Mouse (Mus musculus) neutrophil, adult 65 days (primary cell): ENCODE measurements around the gene Scamp5. TPM values are rescaled to one million over a fixed set of nuclear protein-coding genes. Genes with fewer than 3 reads are reported as not detected.

Experiments
- total RNA-seq: library from RNA; stranded (reverse); gene quantifications from 2 replicates; pipeline ENCODE4 v1.2.4, GENCODE M21; 2023

Scamp5 gene
- 0.34 and 0.35 TPM in 2 replicates for total RNA-seq

DNA sequence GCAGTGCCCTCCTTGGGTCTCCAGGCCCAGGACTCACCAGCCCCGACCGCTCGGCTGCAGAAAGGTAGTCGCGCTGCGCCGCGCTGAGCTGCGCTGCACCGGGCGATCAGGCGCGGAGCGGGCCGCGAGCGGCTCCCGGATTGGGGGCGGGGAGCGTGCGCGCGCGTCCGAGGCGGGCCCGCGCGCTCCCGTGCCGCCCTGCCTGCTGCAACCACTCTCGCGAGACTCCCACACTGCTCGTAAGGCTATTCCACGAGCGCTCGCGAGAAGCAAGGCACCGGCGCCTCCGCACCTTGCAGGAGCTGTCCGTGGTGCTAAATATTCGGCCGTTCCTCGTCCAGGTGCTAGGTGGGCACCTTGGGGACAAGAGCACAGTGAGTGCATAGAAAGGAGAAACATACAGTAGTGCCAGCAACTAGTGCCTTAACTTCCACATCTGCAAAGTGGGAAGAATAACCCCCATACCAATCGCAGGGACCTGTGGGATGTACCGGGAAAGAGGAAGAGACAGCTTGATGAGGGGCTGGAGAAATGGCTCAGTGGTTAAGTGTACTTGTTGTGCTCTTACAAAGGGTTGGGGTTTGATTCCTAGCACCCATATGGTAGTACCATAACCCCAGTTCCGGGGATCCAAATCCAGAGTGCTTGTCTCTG, at the start of gene Scamp5:
TSS of gene Scamp5 (minus strand) at position 165 of the 654 bp plus-strand sequence.

DNA sequence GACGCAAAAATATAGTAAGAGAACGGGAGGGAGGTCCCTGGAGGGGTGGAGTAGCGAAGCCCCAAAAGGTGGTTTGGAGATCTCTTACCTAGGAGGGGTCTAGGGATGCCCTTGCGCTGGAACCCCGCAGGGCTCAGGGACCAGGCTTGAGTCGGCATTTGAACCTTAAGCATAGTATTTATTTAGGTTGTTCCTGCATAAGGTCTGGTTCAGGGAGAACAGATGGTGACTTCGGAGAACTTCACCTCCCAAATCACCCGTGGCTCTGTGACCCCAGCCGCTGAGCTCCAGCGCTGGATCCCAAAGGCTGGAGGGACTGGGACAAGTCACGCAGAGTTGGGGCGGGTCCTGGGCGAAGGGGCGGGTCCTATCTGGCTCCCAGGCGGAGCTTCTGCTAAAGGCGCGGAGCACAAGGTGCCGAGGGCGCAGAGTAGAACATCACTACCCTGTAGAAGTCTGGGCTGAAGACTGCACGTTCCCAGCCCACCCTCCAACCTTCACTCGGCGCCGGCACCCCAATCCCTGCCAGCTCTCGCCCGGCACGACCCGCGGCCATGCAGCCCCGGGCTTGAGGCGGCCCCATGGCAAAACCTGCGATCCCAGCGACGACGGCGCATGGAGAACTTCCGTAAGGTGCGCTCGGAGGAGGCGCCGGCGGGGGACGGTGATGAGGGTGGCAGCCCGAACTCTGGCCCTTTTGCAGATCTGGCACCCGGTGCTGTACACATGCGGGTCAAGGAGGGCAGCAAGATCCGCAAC, 35.9 kb upstream of the Scamp5 start, which contains the start of gene Rpp25:
TSS of gene Rpp25 (plus strand) at position 405 of the 759 bp plus-strand sequence.

DNA sequence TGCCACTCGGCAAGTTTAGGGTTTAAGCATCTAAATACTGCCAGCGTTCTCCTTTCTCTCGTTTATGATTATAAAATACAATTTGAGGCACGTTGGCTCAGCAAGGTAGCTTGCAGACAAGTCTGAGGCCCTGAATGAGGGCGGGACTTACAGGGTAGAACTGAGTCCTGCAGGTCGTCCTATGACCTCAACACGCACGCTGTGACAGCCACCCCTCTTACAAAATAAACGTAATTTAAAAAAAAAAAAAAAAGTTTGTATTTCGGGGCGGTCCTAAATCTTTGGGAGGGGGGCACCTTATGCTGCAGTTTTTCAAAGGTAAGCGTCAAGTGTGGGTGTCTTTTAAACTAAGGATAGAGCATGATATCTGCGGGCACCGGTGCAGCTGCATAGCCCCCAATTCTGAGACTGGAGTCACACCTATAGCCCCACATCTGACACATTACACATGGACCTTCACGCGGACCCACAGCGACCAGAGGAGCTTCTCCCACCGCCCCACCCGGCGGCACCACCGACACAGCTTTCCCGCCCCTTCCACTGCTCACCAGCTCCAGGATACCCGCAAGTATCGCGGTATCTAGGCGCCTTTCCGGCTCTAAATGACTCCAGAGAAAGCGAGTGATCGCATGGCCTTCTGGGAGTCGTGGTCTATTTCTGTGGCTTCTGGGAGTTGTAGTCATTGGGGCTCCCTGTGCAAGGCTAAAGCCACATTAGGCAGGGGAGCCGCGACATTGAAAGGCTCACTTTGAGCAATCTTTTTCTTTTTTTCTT, 28.2 kb downstream of the Scamp5 start, which contains the start of gene Ppcdc:
TSS of gene Ppcdc (minus strand) at position 603 of the 774 bp plus-strand sequence.

Other genes with a start within 250 kb of the Scamp5 start
- not detected in 2 replicates for gene Trcg1, start 231.5 kb downstream of the Scamp5 start, total RNA-seq
- 111 and 133 TPM in 2 replicates for gene 1700017B05Rik, start 205.4 kb downstream of the Scamp5 start, total RNA-seq
- 27.3 and 40.8 TPM in 2 replicates for gene Ppcdc, start 27.9 kb downstream of the Scamp5 start, total RNA-seq
- gene Rpp25, start 36.0 kb upstream of the Scamp5 start, total RNA-seq = not detected in 2 replicates
- gene Cox5a, start 53.2 kb upstream of the Scamp5 start, total RNA-seq = 102 and 107 TPM in 2 replicates
- gene Fam219b, start 69.5 kb upstream of the Scamp5 start, total RNA-seq = 7.1 and 10.2 TPM in 2 replicates
- 6.6 and 10.1 TPM in 2 replicates for gene Mpi, start 84.7 kb upstream of the Scamp5 start, total RNA-seq
- 192 and 234 TPM in 2 replicates for gene Scamp2, start 92.9 kb upstream of the Scamp5 start, total RNA-seq
- gene Ulk3, start 121.4 kb upstream of the Scamp5 start, total RNA-seq = 28.6 and 35.8 TPM in 2 replicates
- gene Cplx3, start 138.2 kb upstream of the Scamp5 start, total RNA-seq = not detected in 2 replicates
- not detected in 2 replicates for gene Lman1l, start 152.7 kb upstream of the Scamp5 start, total RNA-seq
- 161 and 173 TPM in 2 replicates for gene Csk, start 185.6 kb upstream of the Scamp5 start, total RNA-seq
- gene Cyp1a2, start 215.6 kb upstream of the Scamp5 start, total RNA-seq = not detected in 2 replicates
- gene Cyp1a1, start 219.9 kb upstream of the Scamp5 start, total RNA-seq = not detected in 2 replicates
- gene Edc3, start 240.5 kb upstream of the Scamp5 start, total RNA-seq = 10.4 and 11.9 TPM in 2 replicates